Mouse (Mus musculus) brain, embryonic 14.5 days (tissue): ENCODE data around the gene Tdrd6.

Experiments used
- CTCF ChIP-seq: fragments of 200-500 bp; IDR thresholded peaks from 2 replicates; pipeline ENCODE4 v1.5.1; 2012; ENCODE audit warnings: inconsistent platforms, mild to moderate bottlenecking, moderate library complexity, borderline replicate concordance; ENCODE audit not compliant: insufficient read depth, insufficient read length; ENCODE audit errors: extremely low read depth
- POLR2A ChIP-seq: fragments of 200-500 bp; IDR thresholded peaks from 2 replicates; pipeline ENCODE4 v1.6.1; 2012; ENCODE audit warnings: mild to moderate bottlenecking, inconsistent platforms, borderline replicate concordance; ENCODE audit not compliant: poor library complexity, insufficient read depth, insufficient read length, severe bottlenecking; ENCODE audit errors: extremely low read depth

- no peak for TF ChIP-seq CTCF
- no peak for TF ChIP-seq POLR2A
These were observed 16.8 kb upstream of the Tdrd6 start for GRCm38 (mm10) chr17:43646925-43647324.
